Mouse (Mus musculus): ENCODE measurements at regions not wholly inside any gene's neighbourhood (a gene's known extent, or its start where the extent isn't known, plus 50 kb on each side); places are given as distances from the start of the nearest gene placed in this dataset.
A peak's percentile ranks its signal among the peaks of the same experiment; 100 is the strongest.

GRCm38 (mm10) chr1:19421116-19421515 is 212.4 kb downstream of the Tfap2b start:
- Histone ChIP-seq H3K27me3 (ENCODE audit: control insufficient read depth, insufficient read depth, low read length) (no peaks in the 10 kb centered on the region), H3K4me1 (replicated peaks; ENCODE audit: control insufficient read depth, insufficient read depth, low read length) (no peaks in the 10 kb centered on the region), H3K9ac (no peak overlapping the region), H3K4me3 (replicated peaks; ENCODE audit: low read length) (no peak overlapping the region), H3K36me3 (replicated peaks; ENCODE audit: control insufficient read depth, insufficient read depth) (no peaks in the 10 kb centered on the region), H3K4me2 (replicated peaks) (no peak overlapping the region), H3K27ac (no peak overlapping the region), H3K9me3 (ENCODE audit: control insufficient read depth, low read length) (no peaks in the 10 kb centered on the region)
- no peak for DNase-seq (ENCODE audit: low spot score)
- ATAC-seq (ENCODE audit: low FRiP score): 0 out of 2 replicates have a peak, but pooled peaks have one; percentile 43
- 50% methylated on average over 1 of the region's 1 CpGs for WGBS

GRCm38 (mm10) chr1:19450786-19451185 is 242.1 kb downstream of the Tfap2b start:
- H3K9me3 ChIP-seq (ENCODE audit: control insufficient read depth, low read length): no peaks in the 10 kb centered on the region
- H3K4me2 ChIP-seq (replicated peaks): no peak overlapping the region
- no peak for ATAC-seq (ENCODE audit: low FRiP score)
- H3K27me3 ChIP-seq (ENCODE audit: control insufficient read depth, insufficient read depth, low read length): no peaks in the 10 kb centered on the region
- no peak overlapping the region for H3K9ac ChIP-seq
- 90% methylated on average over 5 of the region's 5 CpGs for WGBS
- no peaks in the 10 kb centered on the region for H3K36me3 ChIP-seq (replicated peaks; ENCODE audit: control insufficient read depth, insufficient read depth)
- H3K4me1 ChIP-seq (replicated peaks; ENCODE audit: control insufficient read depth, insufficient read depth, low read length): no peaks in the 10 kb centered on the region
- H3K4me3 ChIP-seq (replicated peaks; ENCODE audit: low read length): no peak overlapping the region
- no peak overlapping the region for H3K27ac ChIP-seq
- DNase-seq (ENCODE audit: low spot score): no peak

- H3K9ac ChIP-seq: no peak overlapping the region
- no peak overlapping the region for H3K4me2 ChIP-seq (replicated peaks)
- ATAC-seq (ENCODE audit: low FRiP score) (no peak), DNase-seq (ENCODE audit: low spot score) (no peak)
- H3K4me1 ChIP-seq (replicated peaks; ENCODE audit: control insufficient read depth, insufficient read depth, low read length): no peaks in the 10 kb centered on the region
- no peaks in the 10 kb centered on the region for H3K36me3 ChIP-seq (replicated peaks; ENCODE audit: control insufficient read depth, insufficient read depth)
- H3K9me3 ChIP-seq (ENCODE audit: control insufficient read depth, low read length): no peaks in the 10 kb centered on the region
- H3K27ac ChIP-seq: no peak overlapping the region
- H3K4me3 ChIP-seq (replicated peaks; ENCODE audit: low read length): no peak overlapping the region
- H3K27me3 ChIP-seq (ENCODE audit: control insufficient read depth, insufficient read depth, low read length): no peaks in the 10 kb centered on the region
- WGBS: 85% methylated on average over 14 of the region's 14 CpGs
Observed at GRCm38 (mm10) chr1:19458646-19459441, 250.1 kb downstream of the Tfap2b start.

- ATAC-seq (ENCODE audit: low FRiP score) (peak; percentile 24; the same call in 1 of the 2 replicates), DNase-seq (ENCODE audit: low spot score) (no peak)
- no peak overlapping the region for H3K9ac ChIP-seq
Observed at GRCm38 (mm10) chr1:19459876-19460275, 251.2 kb downstream of the Tfap2b start.

GRCm38 (mm10) chr1:19473561-19473960 is 264.8 kb downstream of the Tfap2b start:
- no peak overlapping the region for H3K27ac ChIP-seq
- no peak for DNase-seq (ENCODE audit: low spot score)

More at GRCm38 (mm10) chr1:19459876-19460275, 251.2 kb downstream of the Tfap2b start:
- Histone ChIP-seq H3K4me3 (replicated peaks; ENCODE audit: low read length) (no peak overlapping the region), H3K4me2 (replicated peaks) (no peak overlapping the region), H3K36me3 (replicated peaks; ENCODE audit: control insufficient read depth, insufficient read depth) (no peaks in the 10 kb centered on the region), H3K4me1 (replicated peaks; ENCODE audit: control insufficient read depth, insufficient read depth, low read length) (no peaks in the 10 kb centered on the region), H3K9me3 (ENCODE audit: control insufficient read depth, low read length) (no peaks in the 10 kb centered on the region), H3K27ac (no peak overlapping the region), H3K27me3 (ENCODE audit: control insufficient read depth, insufficient read depth, low read length) (no peaks in the 10 kb centered on the region)
- WGBS: 78% methylated on average over 11 of the region's 11 CpGs

More at GRCm38 (mm10) chr1:19473561-19473960, 264.8 kb downstream of the Tfap2b start:
- Histone ChIP-seq H3K27me3 (ENCODE audit: control insufficient read depth, insufficient read depth, low read length) (no peaks in the 10 kb centered on the region), H3K4me1 (replicated peaks; ENCODE audit: control insufficient read depth, insufficient read depth, low read length) (no peaks in the 10 kb centered on the region), H3K4me3 (replicated peaks; ENCODE audit: low read length) (no peak overlapping the region), H3K9ac (no peak overlapping the region), H3K9me3 (ENCODE audit: control insufficient read depth, low read length) (no peaks in the 10 kb centered on the region), H3K4me2 (replicated peaks) (no peak overlapping the region), H3K36me3 (replicated peaks; ENCODE audit: control insufficient read depth, insufficient read depth) (no peaks in the 10 kb centered on the region)
- 10% methylated on average over 1 of the region's 1 CpGs for WGBS
- no peak for ATAC-seq (ENCODE audit: low FRiP score)

All from hindbrain, embryonic 14.5 days (tissue).